Mouse (Mus musculus) liver, embryonic 16.5 days (tissue): ENCODE results near the gene Cyfip2. TPM values are rescaled to one million over a fixed set of nuclear protein-coding genes. Genes with fewer than 3 reads are reported as not detected.

Experiments used
- ATAC-seq: fragments of 200-750 bp; cut with Nextera tagmentation; 2 replicates; pipeline ENCODE4 v1.8.0; 2017; ENCODE audit warnings: low read depth, mild to moderate bottlenecking, moderate number of reproducible peaks, moderate library complexity
- H3K27ac ChIP-seq: fragments of 300-500 bp; sonication (generic); 2 replicates; pipeline ENCODE4 v1.5.1; 2014; ENCODE audit warnings: mild to moderate bottlenecking, low read length
- H3K27me3 ChIP-seq: fragments of 300-500 bp; sonication (generic); 2 replicates; pipeline ENCODE4 v1.6.1; 2014; ENCODE audit warnings: low read depth, low read length, mixed read lengths; ENCODE audit not compliant: control insufficient read depth, insufficient read depth
- H3K36me3 ChIP-seq: fragments of 300-500 bp; sonication (generic); 2 replicates; pipeline ENCODE4 v1.6.1; 2014; ENCODE audit warnings: mild to moderate bottlenecking; ENCODE audit not compliant: control insufficient read depth, insufficient read depth
- H3K4me1 ChIP-seq: fragments of 300-500 bp; sonication (generic); 2 replicates; pipeline ENCODE4 v1.6.1; 2014; ENCODE audit warnings: low read depth, low read length, mixed read lengths; ENCODE audit not compliant: control insufficient read depth
- H3K4me2 ChIP-seq: fragments of 300-500 bp; sonication (generic); 2 replicates; pipeline ENCODE4 v1.6.1; 2014; ENCODE audit warnings: low read depth, low read length, mixed read lengths
- H3K4me3 ChIP-seq: fragments of 300-500 bp; sonication (generic); 2 replicates; pipeline ENCODE4 v1.5.1; 2014; ENCODE audit warnings: low read depth, mild to moderate bottlenecking, low read length
- H3K9ac ChIP-seq: fragments of 300-500 bp; sonication (generic); 2 replicates; pipeline ENCODE4 v1.6.1; 2014; ENCODE audit warnings: low read depth, low read length
- H3K9me3 ChIP-seq: fragments of 300-500 bp; sonication (generic); replicated peaks from 2 replicates; pipeline ENCODE4 v1.6.1; 2016; ENCODE audit warnings: low read length; ENCODE audit not compliant: control insufficient read depth
- WGBS: fragments of 180-500 bp; shearing (Covaris S2); extraction: QIAGEN DNeasy Blood & Tissue Kit; methylation state at CpG from one replicate; pipeline ENCODE4 v1.1.7; 2014; ENCODE audit not compliant: insufficient replicate concordance; 5-methylcytosine and 5-hydroxymethylcytosine counted together
- polyA plus RNA-seq: library from polyadenylated mRNA; unstranded; fragments of >200 nt; fragmentation: Nextera tagmentation; extraction: Ambion mirVana; gene quantifications from 2 replicates; pipeline ENCODE4 v1.2.1, GENCODE M21; 2015

Gene Cyfip2
- polyA plus RNA-seq, 1 experiment from 2014 or later, result 5.7 TPM

DNA sequence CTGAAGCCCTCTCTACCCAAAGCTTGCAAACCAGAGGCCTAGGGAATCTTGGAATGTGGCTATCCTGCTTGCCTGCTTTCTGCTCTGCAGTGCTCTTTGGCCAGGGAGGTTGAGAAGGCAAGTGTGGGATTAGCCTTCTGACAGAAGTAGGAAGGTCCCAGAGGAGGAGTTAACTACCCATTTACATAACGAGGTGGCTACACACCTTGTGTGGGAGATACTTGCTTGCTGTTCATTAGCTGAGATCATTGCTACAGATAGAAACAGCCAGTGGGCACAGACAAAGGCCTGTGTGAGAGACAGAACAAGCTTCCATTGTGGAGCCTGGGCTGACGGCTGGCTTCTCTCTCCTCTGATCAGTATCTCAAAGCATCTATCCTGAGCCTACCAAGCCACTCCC is 102.8 kb downstream of the Cyfip2 start:
- H3K9ac ChIP-seq, result no peak overlapping the region
- H3K36me3 ChIP-seq, result no peaks in the 10 kb centered on the region
- no peaks in the 10 kb centered on the region for H3K9me3 ChIP-seq
- H3K27me3 ChIP-seq, result no peaks in the 10 kb centered on the region
- WGBS, result 38% methylated on average over 2 of the region's 2 CpGs
- H3K4me2 ChIP-seq, result no peak overlapping the region
- ATAC-seq, result no peak
- H3K4me1 ChIP-seq, result no peaks in the 10 kb centered on the region
- H3K4me3 ChIP-seq, result no peak overlapping the region
- H3K27ac ChIP-seq, result no peak overlapping the region

DNA sequence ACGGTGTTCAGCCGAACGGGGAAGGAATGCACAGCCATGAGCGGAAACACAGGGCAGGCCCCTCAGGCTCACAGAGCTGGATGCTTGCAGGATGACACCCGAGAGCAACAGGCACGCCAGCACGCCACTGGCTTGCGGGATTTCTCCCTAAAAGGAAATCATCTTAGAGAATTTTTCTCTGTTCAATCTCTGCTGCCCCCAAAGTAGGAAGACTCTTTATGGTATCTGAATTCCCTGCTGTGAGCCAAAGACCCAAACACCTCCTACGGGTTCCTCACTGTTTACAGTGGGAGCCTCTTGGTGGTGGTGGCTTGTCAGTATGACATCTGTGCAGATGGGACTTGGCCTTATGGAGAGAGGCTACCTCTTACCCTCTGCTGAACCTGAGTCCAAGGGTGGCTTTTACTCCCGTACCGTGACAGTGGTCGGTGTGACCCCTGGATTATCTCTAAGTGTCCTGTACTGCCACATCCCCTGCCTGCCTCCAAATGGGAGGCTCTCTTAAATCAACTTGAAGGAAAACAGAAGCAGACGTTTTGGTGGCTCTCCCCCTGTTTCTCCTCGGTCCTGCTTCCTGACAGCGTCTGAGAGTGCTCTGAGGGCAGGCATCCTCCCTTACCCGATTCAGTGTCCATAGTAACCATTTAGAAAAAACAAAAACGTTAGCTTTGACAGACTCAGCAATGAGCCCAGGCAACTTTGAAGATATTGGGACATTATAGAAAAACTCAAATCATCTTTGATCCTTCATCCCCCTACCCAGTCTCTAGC is 106.8 kb downstream of the Cyfip2 start:
- no peak overlapping the region for H3K27ac ChIP-seq
- H3K27me3 ChIP-seq, result no peaks in the 10 kb centered on the region
- WGBS, result 63% methylated on average over 17 of the region's 17 CpGs
- H3K4me2 ChIP-seq, result no peak overlapping the region
- H3K9ac ChIP-seq, result no peak overlapping the region
- no peaks in the 10 kb centered on the region for H3K36me3 ChIP-seq
- no peak for ATAC-seq
- no peaks in the 10 kb centered on the region for H3K9me3 ChIP-seq
- H3K4me1 ChIP-seq, result no peaks in the 10 kb centered on the region
- H3K4me3 ChIP-seq, result no peak overlapping the region

DNA sequence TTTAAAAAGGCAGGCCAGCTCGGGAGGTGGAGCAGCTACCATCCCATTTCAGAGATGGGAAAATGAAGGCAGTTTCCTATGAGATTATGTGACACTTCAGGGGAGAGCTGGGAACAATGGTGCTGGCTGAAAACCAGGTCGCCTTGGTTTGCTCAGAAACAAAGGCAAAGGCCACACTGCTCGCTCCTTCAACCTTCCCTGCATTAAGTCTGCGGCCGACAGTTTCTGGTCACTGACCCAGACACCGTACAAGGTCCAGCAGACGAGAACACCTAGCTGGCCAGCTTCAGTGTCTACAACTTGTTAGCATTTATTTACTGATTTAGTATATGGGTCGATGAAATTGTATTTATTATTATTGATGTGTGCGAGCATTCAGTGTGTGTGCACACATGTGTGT is 107.8 kb downstream of the Cyfip2 start:
- Histone ChIP-seq H3K27ac (no peak overlapping the region), H3K36me3 (no peaks in the 10 kb centered on the region)

DNA sequence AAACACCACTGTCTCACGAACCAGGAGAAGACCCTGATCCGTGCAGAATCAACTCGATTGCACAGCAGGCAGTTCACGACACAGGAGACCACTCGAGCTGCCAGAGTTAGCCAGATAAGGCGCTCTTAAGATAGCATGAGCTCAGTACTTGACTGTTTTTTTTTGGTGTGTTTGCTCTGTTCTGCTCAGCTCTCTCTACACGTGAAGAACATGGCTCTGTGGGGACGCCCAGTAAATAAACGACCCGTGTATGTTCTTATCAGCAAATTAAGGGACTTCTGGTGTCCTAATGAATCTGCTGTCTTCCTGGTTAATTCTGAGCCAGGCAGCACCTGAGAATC is 110.1 kb downstream of the Cyfip2 start:
- H3K4me3 ChIP-seq, result no peak overlapping the region
- 47% methylated on average over 10 of the region's 10 CpGs for WGBS
- no peak overlapping the region for H3K4me2 ChIP-seq
- H3K9ac ChIP-seq, result no peak overlapping the region
- no peak overlapping the region for H3K27ac ChIP-seq
- H3K4me1 ChIP-seq, result no peaks in the 10 kb centered on the region
- H3K27me3 ChIP-seq, result no peaks in the 10 kb centered on the region
- no peaks in the 10 kb centered on the region for H3K9me3 ChIP-seq
- no peak for ATAC-seq
- H3K36me3 ChIP-seq, result no peaks in the 10 kb centered on the region

More for the DNA sequence above, 107.8 kb downstream of the Cyfip2 start:
- Histone ChIP-seq H3K9ac (no peak overlapping the region), H3K9me3 (no peaks in the 10 kb centered on the region), H3K4me3 (no peak overlapping the region), H3K4me2 (no peak overlapping the region), H3K4me1 (no peaks in the 10 kb centered on the region), H3K27me3 (no peaks in the 10 kb centered on the region)
- 69% methylated on average over 9 of the region's 9 CpGs for WGBS
- no peak for ATAC-seq

DNA sequence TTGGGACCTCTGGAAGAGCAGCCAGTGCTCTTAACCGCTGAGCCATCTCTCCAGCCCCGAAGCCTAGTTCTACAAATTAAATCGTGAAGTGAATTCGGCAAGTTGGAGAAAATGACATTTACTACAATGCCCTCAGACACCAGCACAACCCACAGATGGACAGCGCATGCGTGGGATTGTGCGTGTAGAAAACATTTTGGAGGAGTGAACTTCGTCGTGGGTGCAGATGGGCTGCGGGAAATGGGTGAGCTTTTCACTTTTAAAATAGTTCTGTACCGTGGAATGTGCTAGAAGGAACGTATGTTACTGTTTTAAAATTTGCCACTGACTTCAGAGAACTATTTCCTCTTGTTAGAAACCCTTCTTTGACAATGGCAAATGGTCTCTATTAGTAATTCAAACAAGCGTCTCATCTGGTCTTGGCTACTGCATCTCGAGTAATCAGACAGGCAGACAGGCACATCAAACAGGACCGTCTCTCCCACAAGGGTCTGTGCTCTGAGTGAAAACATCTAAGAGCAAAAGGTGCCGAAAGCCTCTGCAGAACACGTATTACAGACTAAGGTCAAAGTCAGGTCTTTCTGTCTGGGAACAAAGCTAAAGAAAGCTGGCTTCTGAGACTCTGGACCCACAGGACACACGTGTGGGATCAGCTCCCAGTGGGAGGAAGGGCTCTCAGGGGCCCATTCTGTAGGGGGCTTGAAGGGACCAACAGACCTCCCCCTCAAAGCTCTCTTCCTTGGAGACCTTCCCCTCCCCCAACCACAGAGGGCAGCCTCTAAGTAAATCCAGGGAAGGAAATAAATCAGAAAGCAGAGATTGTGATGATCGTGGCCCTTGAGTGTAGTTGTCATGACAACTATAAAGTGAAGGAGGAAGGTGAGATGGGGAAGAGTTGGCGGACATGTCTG is 110.8 kb downstream of the Cyfip2 start:
- Histone ChIP-seq H3K4me1 (no peaks in the 10 kb centered on the region), H3K4me3 (no peak overlapping the region), H3K27me3 (no peaks in the 10 kb centered on the region), H3K9ac (no peak overlapping the region), H3K9me3 (no peaks in the 10 kb centered on the region), H3K27ac (no peak overlapping the region), H3K36me3 (no peaks in the 10 kb centered on the region), H3K4me2 (no peak overlapping the region)
- WGBS, result 66% methylated on average over 20 of the region's 20 CpGs
- no peak for ATAC-seq

DNA sequence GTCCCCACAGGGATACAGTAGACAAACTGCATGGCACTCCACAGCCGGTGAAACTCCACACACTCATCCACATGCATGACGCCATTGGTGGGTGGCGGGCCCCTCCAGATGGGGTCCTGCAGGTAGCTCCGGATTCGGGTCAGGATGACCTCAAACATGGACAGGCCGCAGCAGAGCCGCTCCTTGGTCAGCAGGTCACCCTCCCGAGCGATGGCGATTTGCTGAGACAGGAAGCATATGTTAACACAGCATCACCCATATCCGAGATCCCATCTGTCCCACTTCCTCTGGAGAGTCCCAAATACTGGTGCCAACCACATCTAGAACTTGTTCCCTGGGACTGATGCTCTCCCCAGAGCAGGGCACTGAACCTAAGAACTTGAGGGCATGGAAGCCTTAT is 112.0 kb downstream of the Cyfip2 start:
- H3K4me1 ChIP-seq, result no peaks in the 10 kb centered on the region
- H3K4me3 ChIP-seq, result no peak overlapping the region
- 76% methylated on average over 11 of the region's 11 CpGs for WGBS
- no peak overlapping the region for H3K9ac ChIP-seq
- H3K27me3 ChIP-seq, result no peaks in the 10 kb centered on the region
- H3K36me3 ChIP-seq, result no peaks in the 10 kb centered on the region
- H3K4me2 ChIP-seq, result no peak overlapping the region
- ATAC-seq, result no peak
- H3K27ac ChIP-seq, result no peak overlapping the region
- no peaks in the 10 kb centered on the region for H3K9me3 ChIP-seq

DNA sequence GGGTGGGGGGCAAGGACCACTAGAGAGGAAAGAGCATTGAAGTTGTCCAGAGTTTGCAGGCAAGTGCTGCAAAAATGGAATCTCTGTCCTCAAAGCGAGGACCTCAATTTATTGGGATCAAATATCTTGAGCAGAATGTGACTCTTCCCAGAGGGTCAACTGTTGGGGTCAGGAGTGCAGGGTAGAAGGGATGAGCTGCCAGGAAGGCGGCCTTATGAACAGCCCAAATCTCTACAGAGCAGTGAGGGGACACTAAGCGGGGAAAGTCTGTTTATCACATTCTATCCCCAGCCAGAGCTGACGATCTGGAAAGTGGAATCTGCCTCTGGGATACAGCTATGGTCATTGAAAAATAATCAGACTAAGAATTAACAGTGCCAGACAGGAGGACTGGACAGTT is 118.5 kb downstream of the Cyfip2 start:
- H3K4me1 ChIP-seq, result no peaks in the 10 kb centered on the region
- no peak overlapping the region for H3K27ac ChIP-seq
- no peaks in the 10 kb centered on the region for H3K36me3 ChIP-seq
- H3K4me2 ChIP-seq, result no peak overlapping the region
- no peak for ATAC-seq
- no peaks in the 10 kb centered on the region for H3K9me3 ChIP-seq
- H3K4me3 ChIP-seq, result no peak overlapping the region
- no peaks in the 10 kb centered on the region for H3K27me3 ChIP-seq
- H3K9ac ChIP-seq, result no peak overlapping the region
- WGBS, result 61% methylated on average over 4 of the region's 4 CpGs

DNA sequence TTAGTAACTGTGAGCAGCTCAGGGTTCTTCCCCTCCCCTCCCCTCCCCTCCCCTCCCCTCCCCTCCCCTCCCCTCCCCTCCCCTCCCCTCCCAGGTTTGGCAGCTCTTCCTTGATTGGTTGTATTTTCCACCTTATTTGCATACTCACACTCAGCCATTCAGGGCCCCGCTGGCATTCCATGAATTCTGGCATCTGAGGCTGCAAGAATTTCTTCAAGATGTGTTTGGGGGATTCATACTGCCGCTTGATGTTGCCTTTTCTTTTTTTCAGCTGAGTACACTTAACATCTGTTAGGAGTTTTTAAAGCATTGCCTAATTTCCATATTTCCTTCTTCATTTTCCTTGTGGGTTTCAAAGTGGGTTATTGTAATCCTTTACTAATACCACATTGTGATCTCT is 124.4 kb downstream of the Cyfip2 start:
- H3K27me3 ChIP-seq, result no peaks in the 10 kb centered on the region
- WGBS, result 60% methylated on average over 2 of the region's 2 CpGs
- no peaks in the 10 kb centered on the region for H3K9me3 ChIP-seq
- no peak overlapping the region for H3K27ac ChIP-seq
- no peaks in the 10 kb centered on the region for H3K36me3 ChIP-seq
- ATAC-seq, result no peak
- H3K9ac ChIP-seq, result no peak overlapping the region
- H3K4me2 ChIP-seq, result no peak overlapping the region
- H3K4me1 ChIP-seq, result no peaks in the 10 kb centered on the region
- H3K4me3 ChIP-seq, result no peak overlapping the region

DNA sequence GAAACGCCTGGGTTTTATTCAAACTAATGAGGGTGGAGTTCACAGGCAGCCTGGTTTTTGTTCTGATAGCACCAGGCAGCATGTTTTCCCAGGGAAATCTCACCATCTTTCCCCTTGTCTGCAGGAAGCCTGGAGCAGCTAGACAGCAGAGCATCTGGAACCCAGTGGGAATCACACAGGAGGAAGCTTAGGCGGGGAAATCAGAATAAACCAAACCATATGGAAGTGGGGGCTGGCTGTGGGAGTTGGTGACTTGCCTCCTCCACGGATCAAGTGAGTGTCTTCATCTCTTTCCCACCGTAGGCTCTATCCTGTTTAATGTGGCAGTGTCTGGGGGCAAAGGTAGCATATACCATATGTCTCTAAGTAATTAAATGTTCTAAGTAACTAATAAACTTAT is 127.2 kb downstream of the Cyfip2 start:
- Histone ChIP-seq H3K9me3 (no peaks in the 10 kb centered on the region), H3K9ac (no peak overlapping the region), H3K36me3 (no peaks in the 10 kb centered on the region), H3K27me3 (no peaks in the 10 kb centered on the region), H3K27ac (no peak overlapping the region), H3K4me1 (no peaks in the 10 kb centered on the region), H3K4me2 (no peak overlapping the region), H3K4me3 (no peak overlapping the region)
- no peak for ATAC-seq
- 34% methylated on average over 4 of the region's 4 CpGs for WGBS
